Mouse (Mus musculus): ENCODE results near the gene Eed. TPM values are rescaled to one million over a fixed set of nuclear protein-coding genes. Genes with fewer than 3 reads are reported as not detected.
"Not testable (repeated sequence)": the region's sequence is repeated elsewhere in the genome, so short reads cannot be mapped to it uniquely, and the experiment has no call there.

The Eed gene
- polyA plus RNA-seq, 1 experiment from 2014 or later = 27.5 TPM

DNA sequence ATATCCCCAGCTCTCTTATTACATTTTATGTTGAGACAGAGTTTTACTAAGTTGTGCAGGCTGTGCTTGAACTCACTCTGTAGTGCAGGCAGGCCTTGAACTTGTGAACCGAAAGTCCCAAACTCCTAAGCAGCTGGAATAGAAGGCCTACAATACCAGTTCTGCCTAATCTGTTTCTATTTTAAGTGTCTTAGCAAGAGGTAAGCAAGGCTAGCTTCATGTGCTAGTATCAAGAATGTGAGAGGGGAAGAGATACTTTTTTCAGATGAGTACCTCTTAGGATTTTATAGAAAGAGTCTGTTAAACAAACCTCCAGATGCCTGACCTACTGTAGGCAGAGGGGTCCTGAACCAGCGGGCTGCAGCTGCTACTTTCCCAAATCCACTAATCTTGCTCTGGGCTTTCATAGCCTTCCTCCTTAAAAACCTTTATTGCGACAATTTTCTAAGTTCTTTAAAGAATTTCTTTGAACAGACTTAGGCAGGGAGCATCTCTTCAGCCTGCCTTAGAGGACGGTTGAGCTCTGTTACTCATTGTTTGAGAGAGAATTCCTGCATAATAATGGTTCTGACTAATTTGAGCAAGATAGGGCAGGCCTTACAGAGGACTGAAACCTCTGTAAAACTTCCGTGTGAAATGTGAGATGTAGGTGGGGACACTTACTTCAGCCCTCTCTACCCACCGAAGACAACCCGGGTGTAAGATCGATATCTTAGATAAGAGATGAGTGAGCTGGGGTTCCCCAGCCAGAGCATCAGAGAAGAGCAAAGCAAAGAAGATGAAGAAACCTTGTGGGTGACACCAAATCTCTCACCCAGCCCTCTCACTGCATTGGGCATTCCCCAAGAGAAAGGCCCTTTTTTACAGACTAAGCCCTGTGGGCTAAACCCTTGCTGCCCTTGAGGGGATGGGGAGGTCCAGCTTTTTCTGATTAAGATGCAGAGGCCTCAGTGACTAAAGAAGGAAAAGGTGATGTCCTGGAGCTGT lies 26.2 kb upstream of the Eed start:
- no peak for ATAC-seq (ENCODE audit: low FRiP score)
- 42% methylated on average over 8 of the region's 8 CpGs for WGBS
- no peak overlapping the region for H3K9ac ChIP-seq (replicated peaks)
- no peak overlapping the region for H3K4me3 ChIP-seq (replicated peaks)
- no peak overlapping the region for H3K27ac ChIP-seq (replicated peaks)
- no peaks in the 10 kb centered on the region for H3K27me3 ChIP-seq (replicated peaks)
- H3K4me1 ChIP-seq = no peaks in the 10 kb centered on the region
- H3K9me3 ChIP-seq (replicated peaks) = no peaks in the 10 kb centered on the region
- no peak overlapping the region for H3K4me2 ChIP-seq
- no peaks in the 10 kb centered on the region for H3K36me3 ChIP-seq

DNA sequence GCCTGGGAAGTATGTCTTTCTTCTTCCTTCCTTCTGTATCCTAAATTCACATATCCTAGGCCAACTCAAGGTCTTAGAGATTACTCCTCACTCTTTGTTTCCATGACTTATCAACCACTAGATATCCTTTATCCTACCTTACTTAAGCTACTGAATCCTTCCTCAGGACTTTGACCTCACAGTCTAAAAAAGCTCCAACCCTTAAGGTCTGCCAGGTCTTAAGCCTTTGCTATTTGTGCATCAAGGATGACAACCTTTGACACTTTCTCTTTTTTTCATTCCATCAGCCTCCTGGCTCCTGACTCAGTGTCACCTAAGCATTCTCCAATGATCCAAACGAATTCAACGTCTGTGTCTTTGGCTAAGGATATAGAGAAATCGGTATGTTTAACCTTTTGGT lies 24.0 kb upstream of the Eed start:
- no peak overlapping the region for H3K4me2 ChIP-seq
- no peaks in the 10 kb centered on the region for H3K9me3 ChIP-seq (replicated peaks)
- no peaks in the 10 kb centered on the region for H3K27me3 ChIP-seq (replicated peaks)
- no peaks in the 10 kb centered on the region for H3K4me1 ChIP-seq
- no peaks in the 10 kb centered on the region for H3K36me3 ChIP-seq
- no peak overlapping the region for H3K27ac ChIP-seq (replicated peaks)
- no peak for ATAC-seq (ENCODE audit: low FRiP score)
- WGBS = 97% methylated on average over 3 of the region's 3 CpGs
- no peak overlapping the region for H3K4me3 ChIP-seq (replicated peaks)
- no peak overlapping the region for H3K9ac ChIP-seq (replicated peaks)

DNA sequence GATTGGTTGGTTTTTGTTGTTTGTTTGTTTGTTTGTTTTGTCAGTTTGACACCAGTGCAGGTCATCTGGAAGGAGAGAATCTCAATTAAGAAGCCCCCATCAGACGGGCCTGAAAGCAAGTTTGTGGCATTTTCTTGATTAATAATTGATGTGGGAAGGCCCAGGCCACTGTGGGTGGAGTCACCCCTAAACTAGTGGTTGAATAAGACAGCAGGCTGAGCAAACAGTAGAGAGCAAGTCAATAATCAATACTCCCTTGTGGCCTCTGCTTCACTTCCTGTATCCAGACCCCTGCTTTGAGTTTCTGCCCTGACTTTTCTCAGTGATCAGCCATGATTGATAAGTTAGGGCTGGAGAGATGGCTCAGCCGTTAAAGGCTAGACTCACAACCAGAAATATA lies 21.6 kb upstream of the Eed start:
- no peak overlapping the region for H3K4me2 ChIP-seq
- no peak overlapping the region for H3K4me3 ChIP-seq (replicated peaks)
- WGBS = 77% methylated on average over 2 of the region's 2 CpGs
- H3K9me3 ChIP-seq (replicated peaks) = no peaks in the 10 kb centered on the region
- no peak for ATAC-seq (ENCODE audit: low FRiP score)
- H3K27ac ChIP-seq (replicated peaks) = no peak overlapping the region
- no peaks in the 10 kb centered on the region for H3K36me3 ChIP-seq
- H3K27me3 ChIP-seq (replicated peaks) = no peaks in the 10 kb centered on the region
- no peak overlapping the region for H3K9ac ChIP-seq (replicated peaks)
- peaks cover 5% of the 10 kb centered on the region; the same call in 1 of the 2 replicates for H3K4me1 ChIP-seq

DNA sequence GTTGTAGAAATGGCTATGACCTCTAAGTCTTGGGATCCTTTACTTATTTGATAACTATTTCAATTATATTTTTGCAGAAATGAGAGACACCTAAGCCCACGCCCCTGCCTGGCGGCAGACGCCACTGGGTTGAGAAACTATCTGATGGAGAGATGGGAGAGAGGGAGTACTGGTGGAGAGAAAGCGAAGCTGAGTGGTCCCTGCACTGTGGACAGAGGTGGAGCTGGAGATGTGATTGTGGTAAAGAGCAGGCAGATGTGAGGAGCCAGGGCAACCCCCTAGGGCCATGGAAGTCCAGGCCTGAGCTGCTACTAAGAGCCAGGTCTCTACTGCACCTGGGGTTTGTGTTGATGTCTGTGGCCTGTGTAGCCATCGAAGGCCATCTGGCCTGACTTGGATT lies 18.7 kb upstream of the Eed start:
- H3K9ac ChIP-seq (replicated peaks) = no peak overlapping the region
- ATAC-seq (ENCODE audit: low FRiP score) = no peak
- no peak overlapping the region for H3K4me2 ChIP-seq
- peaks cover 5% of the 10 kb centered on the region; the same call in 1 of the 2 replicates for H3K4me1 ChIP-seq
- no peak overlapping the region for H3K4me3 ChIP-seq (replicated peaks)
- H3K27ac ChIP-seq (replicated peaks) = no peak overlapping the region
- no peaks in the 10 kb centered on the region for H3K36me3 ChIP-seq
- H3K9me3 ChIP-seq (replicated peaks) = no peaks in the 10 kb centered on the region
- no peaks in the 10 kb centered on the region for H3K27me3 ChIP-seq (replicated peaks)
- WGBS = 98% methylated on average over 5 of the region's 5 CpGs

DNA sequence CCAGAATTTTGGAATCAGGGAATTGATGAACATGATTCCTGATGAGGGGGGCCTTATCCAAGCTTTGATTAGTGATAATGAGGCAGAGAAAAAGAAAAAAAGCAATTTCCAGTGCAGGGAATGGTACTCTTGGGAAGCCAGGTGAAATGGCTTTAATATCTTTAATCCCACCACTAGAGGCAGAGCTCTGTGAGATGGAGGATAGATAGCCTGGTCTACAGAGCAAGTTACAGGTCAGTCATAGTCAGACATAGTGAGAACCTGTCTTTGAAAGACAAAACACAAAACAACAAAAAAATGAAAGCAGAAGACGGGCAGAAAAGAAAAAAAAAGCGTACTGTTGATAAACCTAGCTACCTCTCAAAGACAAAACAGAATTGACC lies 17.8 kb upstream of the Eed start:
- ATAC-seq (ENCODE audit: low FRiP score) = peak; percentile 81; the same call in 1 of the 2 replicates
- H3K9ac ChIP-seq (replicated peaks) = no peak overlapping the region
- no peaks in the 10 kb centered on the region for H3K9me3 ChIP-seq (replicated peaks)
- H3K4me1 ChIP-seq = peaks cover 5% of the 10 kb centered on the region; the same call in 1 of the 2 replicates
- peak overlapping the region; percentile 50 for H3K4me2 ChIP-seq
- H3K4me3 ChIP-seq (replicated peaks) = no peak overlapping the region
- H3K27me3 ChIP-seq (replicated peaks) = no peaks in the 10 kb centered on the region
- WGBS = 86% methylated on average over 2 of the region's 2 CpGs
- no peak overlapping the region for H3K27ac ChIP-seq (replicated peaks)
- H3K36me3 ChIP-seq = no peaks in the 10 kb centered on the region

DNA sequence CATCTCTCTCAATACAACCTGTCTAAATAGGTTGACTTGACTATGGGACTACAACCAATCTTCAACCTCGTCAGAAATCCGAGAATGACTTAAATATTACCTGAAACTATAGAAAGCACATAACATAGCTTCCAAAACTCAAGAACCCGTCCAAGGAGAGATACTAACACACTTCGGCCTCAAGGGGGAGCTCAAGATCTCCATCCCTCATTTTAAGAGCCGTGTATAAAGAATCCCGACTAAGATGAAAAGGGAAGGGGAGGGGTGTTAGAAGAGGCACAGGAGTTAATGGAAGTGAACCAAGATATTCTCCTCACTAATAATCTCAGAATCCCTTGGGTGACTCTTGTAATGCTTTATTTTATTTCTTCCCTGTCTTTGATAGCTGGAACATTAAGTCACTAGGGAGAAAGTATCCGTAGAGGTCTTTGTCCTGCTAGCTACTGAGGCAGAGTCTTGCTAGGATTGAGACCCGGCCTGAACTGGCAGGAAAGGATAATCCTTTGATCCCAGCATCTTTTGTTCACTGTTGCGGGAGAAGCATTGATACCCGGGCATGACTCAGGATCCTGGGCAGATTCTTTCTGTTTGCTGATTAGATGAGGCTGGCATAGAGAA lies 17.3 kb upstream of the Eed start:
- Histone ChIP-seq H3K4me2 (peak overlapping the region; percentile 50), H3K9me3 (replicated peaks) (no peaks in the 10 kb centered on the region), H3K36me3 (no peaks in the 10 kb centered on the region), H3K27ac (replicated peaks) (no peak overlapping the region), H3K4me3 (replicated peaks) (0 out of 2 replicates have a peak overlapping the region, but pooled peaks have one; percentile 9), H3K4me1 (peaks cover 5% of the 10 kb centered on the region; the same call in 1 of the 2 replicates), H3K9ac (replicated peaks) (no peak overlapping the region), H3K27me3 (replicated peaks) (no peaks in the 10 kb centered on the region)
- peak; percentile 90 for ATAC-seq (ENCODE audit: low FRiP score)
- WGBS = 11% methylated on average over 10 of the region's 10 CpGs

DNA sequence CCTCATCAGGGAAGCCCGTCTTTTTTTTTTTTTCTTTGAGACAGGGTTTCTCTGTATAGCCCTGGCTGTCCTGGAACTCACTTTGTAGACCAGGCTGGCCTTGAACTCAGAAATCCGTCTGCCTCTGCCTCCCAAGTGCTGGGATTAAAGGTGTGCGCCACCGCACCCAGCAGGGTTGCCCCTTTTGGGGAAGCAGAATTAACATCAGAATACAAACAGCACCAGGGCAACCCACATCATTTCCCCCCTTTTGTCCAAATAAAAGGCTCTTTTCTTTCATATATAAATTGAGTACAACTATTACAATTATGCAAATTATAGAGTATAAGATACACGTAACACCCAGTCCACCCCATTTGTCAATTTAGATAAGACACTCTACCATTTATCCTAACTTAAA lies 16.7 kb upstream of the Eed start:
- H3K9me3 ChIP-seq (replicated peaks); H3K4me2 ChIP-seq; ATAC-seq (ENCODE audit: low FRiP score); H3K27ac ChIP-seq (replicated peaks); H3K4me3 ChIP-seq (replicated peaks); H3K9ac ChIP-seq (replicated peaks); H3K36me3 ChIP-seq; H3K4me1 ChIP-seq; H3K27me3 ChIP-seq (replicated peaks): not testable (repeated sequence)
- 22% methylated on average over 5 of the region's 5 CpGs for WGBS

DNA sequence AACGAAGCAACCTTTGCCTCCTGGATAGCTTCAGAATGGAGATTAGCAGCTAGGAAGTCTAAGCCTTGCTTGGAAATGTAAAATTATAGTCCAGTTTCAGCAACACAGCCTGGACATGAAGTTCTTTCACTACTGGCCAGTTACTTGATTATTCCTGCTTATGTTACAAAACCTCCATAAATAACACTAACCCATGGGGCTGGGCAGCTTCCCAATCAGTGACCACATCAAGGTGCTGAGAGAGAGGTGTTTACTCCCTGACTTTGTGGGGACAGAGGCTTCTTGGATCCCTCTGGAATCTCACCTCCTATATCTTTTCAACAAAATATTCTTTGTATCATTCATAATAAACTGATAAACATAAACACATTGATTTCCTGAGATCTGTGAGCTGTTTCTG lies 12.3 kb upstream of the Eed start:
- Histone ChIP-seq H3K4me3 (replicated peaks) (no peak overlapping the region), H3K4me1 (peaks cover under 1% of the 10 kb centered on the region; the same call in 1 of the 2 replicates), H3K9me3 (replicated peaks) (no peaks in the 10 kb centered on the region), H3K27me3 (replicated peaks) (no peaks in the 10 kb centered on the region), H3K36me3 (no peaks in the 10 kb centered on the region), H3K27ac (replicated peaks) (no peak overlapping the region), H3K9ac (replicated peaks) (no peak overlapping the region), H3K4me2 (no peak overlapping the region)
- 89% methylated on average over 1 of the region's 1 CpGs for WGBS
- ATAC-seq (ENCODE audit: low FRiP score) = no peak

DNA sequence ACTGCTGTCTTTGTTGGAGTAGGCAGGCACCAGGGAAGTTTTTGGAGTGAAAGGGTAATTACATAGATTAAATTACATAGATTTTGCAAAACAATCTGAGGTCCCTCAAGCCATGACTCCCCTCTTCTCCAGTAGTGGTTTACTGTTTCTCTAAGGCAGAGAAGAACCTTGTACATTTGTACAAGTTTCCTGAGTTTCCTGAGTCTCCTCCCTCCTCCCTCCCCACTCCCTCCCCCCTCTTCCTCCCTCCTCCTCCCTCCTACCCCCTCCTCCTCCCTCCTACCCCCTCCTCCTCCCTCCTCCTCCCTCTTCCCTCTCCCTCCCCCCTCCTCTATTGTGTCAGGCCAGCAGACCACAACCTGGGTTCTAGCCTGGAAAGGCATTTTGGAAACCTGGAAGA lies 3.6 kb upstream of the Eed start:
- no peaks in the 10 kb centered on the region for H3K36me3 ChIP-seq
- no peaks in the 10 kb centered on the region for H3K9me3 ChIP-seq (replicated peaks)
- no peak overlapping the region for H3K9ac ChIP-seq (replicated peaks)
- no peak for ATAC-seq (ENCODE audit: low FRiP score)
- no peak overlapping the region for H3K4me2 ChIP-seq
- peaks cover 11% of the 10 kb centered on the region for H3K4me1 ChIP-seq
- no peak overlapping the region for H3K4me3 ChIP-seq (replicated peaks)
- no peaks in the 10 kb centered on the region for H3K27me3 ChIP-seq (replicated peaks)
- no peak overlapping the region for H3K27ac ChIP-seq (replicated peaks)

DNA sequence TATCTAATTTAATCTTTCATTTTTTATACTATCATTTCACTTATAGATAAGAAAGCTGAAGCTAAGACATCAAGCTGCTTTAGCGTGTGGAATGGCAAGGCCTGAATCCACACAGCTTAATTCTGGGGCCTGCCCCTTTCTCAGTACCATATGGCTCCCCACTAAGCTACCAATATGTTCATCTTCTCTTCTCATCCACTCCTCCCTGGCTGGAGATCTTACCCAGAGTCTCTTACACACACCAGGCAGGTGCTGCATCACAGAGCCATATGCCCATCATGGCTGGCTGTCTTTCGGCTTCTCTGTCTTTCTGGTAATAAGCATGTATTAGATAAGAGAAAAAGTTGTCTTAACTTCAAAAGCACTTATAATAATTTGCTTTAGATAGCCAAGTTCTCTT lies 2.7 kb upstream of the Eed start:
- no peak for ATAC-seq (ENCODE audit: low FRiP score)
- H3K9ac ChIP-seq (replicated peaks) = no peak overlapping the region
- no peak overlapping the region for H3K4me3 ChIP-seq (replicated peaks)
- 93% methylated on average over 2 of the region's 2 CpGs for WGBS
- H3K4me1 ChIP-seq = peaks cover 19% of the 10 kb centered on the region
- no peaks in the 10 kb centered on the region for H3K36me3 ChIP-seq
- H3K9me3 ChIP-seq (replicated peaks) = no peaks in the 10 kb centered on the region
- H3K4me2 ChIP-seq = no peak overlapping the region
- no peaks in the 10 kb centered on the region for H3K27me3 ChIP-seq (replicated peaks)
- no peak overlapping the region for H3K27ac ChIP-seq (replicated peaks)

DNA sequence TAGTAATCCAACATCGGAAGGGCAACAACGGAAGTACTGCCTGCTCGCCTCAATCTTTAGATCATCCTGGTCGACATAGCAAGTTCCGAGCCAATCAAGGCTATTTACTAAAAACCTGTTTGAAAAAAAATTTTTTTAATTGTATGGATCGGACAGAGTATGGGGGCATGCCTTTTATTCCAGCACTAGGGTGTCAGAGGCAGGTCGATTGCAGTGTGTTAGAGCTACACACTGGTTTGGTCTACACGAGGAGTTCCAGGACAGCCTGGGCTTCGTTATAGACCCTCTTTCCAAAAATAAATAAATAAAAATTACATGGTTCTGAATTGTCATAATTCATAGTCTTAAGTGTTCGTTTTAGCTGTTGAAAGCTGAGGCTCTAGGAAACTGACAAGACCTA lies 774 bp upstream of the Eed start:
- ATAC-seq (ENCODE audit: low FRiP score) = peak; percentile 34
- H3K9me3 ChIP-seq (replicated peaks) = no peaks in the 10 kb centered on the region
- peak overlapping the region; percentile 87 for H3K9ac ChIP-seq (replicated peaks)
- H3K36me3 ChIP-seq = no peaks in the 10 kb centered on the region
- H3K4me3 ChIP-seq (replicated peaks) = peak overlapping the region; percentile 67
- H3K27ac ChIP-seq (replicated peaks) = peak overlapping the region; percentile 99
- peak overlapping the region; percentile 87 for H3K4me2 ChIP-seq
- 11% methylated on average over 10 of the region's 10 CpGs for WGBS
- peaks cover 20% of the 10 kb centered on the region for H3K4me1 ChIP-seq
- no peaks in the 10 kb centered on the region for H3K27me3 ChIP-seq (replicated peaks)

DNA sequence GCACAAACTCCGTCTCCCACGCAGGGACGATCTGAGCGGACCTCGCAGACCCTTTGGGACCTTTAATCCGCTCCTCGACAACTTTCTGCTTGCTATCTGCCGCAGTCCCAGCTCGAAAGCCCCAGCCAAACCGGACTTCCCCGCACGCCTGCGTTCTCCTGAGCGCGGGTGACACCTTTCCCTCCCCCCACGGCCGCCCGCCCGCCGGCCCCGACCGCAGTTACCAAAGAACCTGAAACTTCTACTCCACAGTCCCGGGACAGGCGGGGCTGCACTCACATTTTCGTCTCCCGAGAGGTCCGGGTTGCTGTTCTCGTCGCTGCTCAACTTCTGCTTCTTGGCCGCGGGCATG lies 674 bp downstream of the Eed start:
- peaks cover 20% of the 10 kb centered on the region for H3K4me1 ChIP-seq
- H3K4me2 ChIP-seq = peak overlapping the region; percentile 87
- no peak; the same call in 1 of the 2 replicates for ATAC-seq (ENCODE audit: low FRiP score)
- peak overlapping the region; percentile 99 for H3K27ac ChIP-seq (replicated peaks)
- H3K36me3 ChIP-seq = peaks cover 11% of the 10 kb centered on the region
- H3K27me3 ChIP-seq (replicated peaks) = no peaks in the 10 kb centered on the region
- H3K4me3 ChIP-seq (replicated peaks) = peak overlapping the region; percentile 67
- no peaks in the 10 kb centered on the region for H3K9me3 ChIP-seq (replicated peaks)
- under 1% methylated on average over 31 of the region's 31 CpGs for WGBS
- H3K9ac ChIP-seq (replicated peaks) = peak overlapping the region; percentile 87
